Mouse (Mus musculus) CD4-positive, CD25-positive, alpha-beta regulatory T cell, adult 2 months (primary cell): Measurements from ENCODE around the gene Zfp146.
A peak's percentile ranks its signal among the peaks of the same experiment; 100 is the strongest.
"Not testable (repeated sequence)": the region's sequence is repeated elsewhere in the genome, so short reads cannot be mapped to it uniquely, and the experiment has no call there.

ENCODE experiments used
- DNase-seq: peaks from one replicate; pipeline ENCODE4 v3.0.0-alpha.2; 2012; ENCODE audit warnings: low read depth, low spot score

The Zfp146 gene

GRCm38 (mm10) chr7:30192088-30192487 lies 22.5 kb upstream of the Zfp146 start:
- DNase-seq: no peak

- no peak for DNase-seq
Observed at GRCm38 (mm10) chr7:30189116-30189491, 19.6 kb upstream of the Zfp146 start.

GRCm38 (mm10) chr7:30188344-30189115 lies 19.0 kb upstream of the Zfp146 start:
- DNase-seq: no peak

GRCm38 (mm10) chr7:30184641-30185348 lies 15.2 kb upstream of the Zfp146 start:
- no peak for DNase-seq

GRCm38 (mm10) chr7:30183879-30184289 lies 14.3 kb upstream of the Zfp146 start, which contains the start of gene Cox7a1:
Cox7a1 (plus strand) TSS chr7:30184144.
- peak; percentile 81 for DNase-seq

- DNase-seq: not testable (repeated sequence)
Observed at GRCm38 (mm10) chr7:30183189-30183588, 13.6 kb upstream of the Zfp146 start.

- DNase-seq: not testable (repeated sequence)
Observed at GRCm38 (mm10) chr7:30181929-30182328, 12.4 kb upstream of the Zfp146 start.

- DNase-seq: peak; percentile 89
Observed at GRCm38 (mm10) chr7:30181308-30181707, 11.8 kb upstream of the Zfp146 start.

- no peak for DNase-seq
Observed at GRCm38 (mm10) chr7:30178256-30178655, 8.7 kb upstream of the Zfp146 start.

GRCm38 (mm10) chr7:30176474-30176873 lies 6.9 kb upstream of the Zfp146 start:
- DNase-seq: peak; percentile 32

GRCm38 (mm10) chr7:30170283-30170951 lies 867 bp upstream of the Zfp146 start:
- DNase-seq: no peak

- no peak for DNase-seq
Observed at GRCm38 (mm10) chr7:30168914-30169582, 502 bp downstream of the Zfp146 start.

GRCm38 (mm10) chr7:30164745-30165144 lies 4.8 kb downstream of the Zfp146 start:
- no peak for DNase-seq

- peak; percentile 18 for DNase-seq
Observed at GRCm38 (mm10) chr7:30163113-30163512, 6.4 kb downstream of the Zfp146 start.

- DNase-seq: no peak
Observed at GRCm38 (mm10) chr7:30155507-30155906, 14.0 kb downstream of the Zfp146 start.

GRCm38 (mm10) chr7:30154040-30154439 lies 15.5 kb downstream of the Zfp146 start:
- peak; percentile 12 for DNase-seq

- no peak for DNase-seq
Observed at GRCm38 (mm10) chr7:30147011-30147410, 22.5 kb downstream of the Zfp146 start.

- no peak for DNase-seq
Observed at GRCm38 (mm10) chr7:30143555-30144209, 25.9 kb downstream of the Zfp146 start.

- no peak for DNase-seq
Observed at GRCm38 (mm10) chr7:30143170-30143554, 26.4 kb downstream of the Zfp146 start.

GRCm38 (mm10) chr7:30136826-30137225 lies 32.7 kb downstream of the Zfp146 start:
- DNase-seq: no peak

- no peak for DNase-seq
Observed at GRCm38 (mm10) chr7:30132396-30132795, 37.2 kb downstream of the Zfp146 start.
